Mouse (Mus musculus) liver, adult 2 months (tissue): ENCODE data around the gene Gpr152.
"Not testable (repeated sequence)": the region's sequence is repeated elsewhere in the genome, so short reads cannot be mapped to it uniquely, and the experiment has no call there.

ENCODE experiments used
- CTCF ChIP-seq: fragments of 200-500 bp; IDR thresholded peaks from 2 replicates; pipeline ENCODE4 v1.5.1; 2011; ENCODE audit warnings: low read depth, low read length, control low read depth
- POLR2A ChIP-seq: fragments of 200-500 bp; IDR thresholded peaks from 2 replicates; pipeline ENCODE4 v1.6.1; 2011; ENCODE audit warnings: low read length, control low read depth; ENCODE audit not compliant: insufficient read depth; ENCODE audit errors: extremely low read depth

DNA sequence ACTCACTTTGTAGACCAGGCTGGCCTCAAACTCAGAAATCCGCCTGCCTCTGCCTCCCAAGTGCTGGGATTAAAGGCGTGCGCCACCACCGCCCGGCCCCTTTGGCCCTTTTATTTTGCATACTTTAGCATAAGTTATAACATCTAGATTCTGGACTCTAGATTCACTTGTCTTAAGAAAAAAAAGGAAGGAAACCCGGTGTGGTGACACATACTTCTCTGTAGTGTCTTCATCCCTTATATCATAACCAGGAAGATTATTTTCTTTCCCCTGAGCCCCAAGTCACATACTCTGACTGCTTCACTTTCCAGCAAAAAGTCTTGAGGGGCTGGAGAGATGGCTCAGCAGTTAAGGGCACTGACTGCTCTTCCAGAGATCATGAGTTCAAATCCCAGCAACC is 17.7 kb upstream of the Gpr152 start:
- not testable (repeated sequence) for TF ChIP-seq CTCF, POLR2A
